Mouse (Mus musculus) layer of hippocampus, postnatal 14 days (tissue): ENCODE data around the gene Syce1. TPM values are rescaled to one million over a fixed set of nuclear protein-coding genes. Genes with fewer than 3 reads are reported as not detected.
"Not testable (repeated sequence)": the region's sequence is repeated elsewhere in the genome, so short reads cannot be mapped to it uniquely, and the experiment has no call there.

Experiments used
- DNase-seq, 2 experiments: peaks; one replicate each; pipeline ENCODE4 v3.0.0; 2021 to 2022; ENCODE audit warnings: low spot score in 2 of 2, mixed read lengths in 1 of 2
- total RNA-seq, 2 experiments: library from RNA; stranded (reverse); gene quantifications; 2 replicates each; pipeline ENCODE4 v1.2.3; 2021

The Syce1 gene
- total RNA-seq, 2 experiments from 2014 or later = not detected

GRCm38 (mm10) chr7:140780548-140780947 is 7.1 kb downstream of the Syce1 start:
- DNase-seq = no peak

- no peak for DNase-seq
Observed at GRCm38 (mm10) chr7:140765888-140766739, 21.5 kb downstream of the Syce1 start.

DNA sequence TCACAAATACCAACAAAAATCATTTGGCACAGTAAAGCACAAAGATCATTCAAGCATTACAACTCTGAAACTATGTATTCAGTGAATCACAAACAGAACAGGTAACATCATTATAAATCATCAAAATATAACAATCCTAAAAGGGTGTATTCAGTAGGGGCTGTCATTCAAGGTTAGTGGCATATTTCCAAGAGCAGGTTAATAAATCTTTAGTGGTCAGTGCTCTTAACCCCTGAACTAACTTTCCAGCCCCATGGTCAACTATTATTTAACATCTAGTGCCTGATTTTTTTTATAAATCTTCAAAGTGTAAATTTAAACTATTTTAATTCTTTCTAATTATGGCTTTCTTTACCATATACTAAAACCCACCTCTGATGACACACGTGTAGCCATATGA is 22.3 kb downstream of the Syce1 start:
- DNase-seq = not testable (repeated sequence)

DNA sequence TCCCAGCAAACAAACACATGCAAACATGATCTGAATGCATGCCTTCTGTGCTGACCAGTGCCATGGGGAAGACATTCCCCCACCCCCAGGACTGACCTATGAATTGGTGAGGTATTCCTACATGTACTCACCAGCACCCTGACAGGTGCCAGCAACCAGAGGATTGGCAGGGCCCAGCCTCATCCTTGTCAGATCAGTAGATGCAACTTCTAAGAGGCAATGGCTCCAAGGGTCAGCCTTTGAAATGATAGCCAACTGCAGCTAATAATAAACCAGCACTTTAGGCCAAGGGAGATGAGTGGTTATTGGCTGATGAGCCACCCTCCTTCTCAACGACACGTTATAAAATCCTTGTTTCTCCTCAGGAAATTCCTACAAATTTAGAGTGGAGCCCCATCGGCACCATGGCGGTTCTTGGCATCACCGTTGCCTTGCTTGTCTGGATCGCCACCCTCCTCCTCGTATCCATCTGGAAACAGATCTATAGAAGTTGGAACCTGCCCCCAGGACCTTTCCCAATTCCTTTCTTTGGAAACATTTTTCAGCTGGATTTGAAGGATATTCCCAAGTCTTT is 24.1 kb downstream of the Syce1 start, which contains the start of gene Cyp2e1:
Gene Cyp2e1 (plus strand): TSS at position 293 of the 574 bp plus-strand sequence.
- DNase-seq = no peak

- no peak for DNase-seq
Observed at GRCm38 (mm10) chr7:140760647-140761046, 27.0 kb downstream of the Syce1 start.

GRCm38 (mm10) chr7:140756151-140756854 is 31.3 kb downstream of the Syce1 start:
- peak in 1 of 2 experiments; percentile 22 for DNase-seq

DNA sequence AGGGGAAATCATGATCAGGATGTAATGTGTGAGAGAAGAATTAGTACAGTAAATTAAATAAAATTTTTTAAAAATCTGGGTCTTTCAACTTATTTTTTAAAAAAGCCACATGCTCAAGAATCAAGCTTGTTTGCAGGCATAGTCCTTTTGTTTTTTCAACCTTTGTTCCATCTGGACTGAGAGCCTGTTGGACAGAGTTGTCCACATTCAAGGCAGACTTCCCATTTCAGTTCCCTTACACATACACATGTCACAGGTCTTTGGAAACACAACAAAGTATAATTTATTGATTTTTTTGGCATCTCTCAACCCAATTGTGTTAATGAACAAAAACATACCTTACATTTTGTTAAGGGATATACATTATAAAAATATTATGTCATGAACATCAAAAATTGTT is 33.1 kb downstream of the Syce1 start:
- no peak for DNase-seq

DNA sequence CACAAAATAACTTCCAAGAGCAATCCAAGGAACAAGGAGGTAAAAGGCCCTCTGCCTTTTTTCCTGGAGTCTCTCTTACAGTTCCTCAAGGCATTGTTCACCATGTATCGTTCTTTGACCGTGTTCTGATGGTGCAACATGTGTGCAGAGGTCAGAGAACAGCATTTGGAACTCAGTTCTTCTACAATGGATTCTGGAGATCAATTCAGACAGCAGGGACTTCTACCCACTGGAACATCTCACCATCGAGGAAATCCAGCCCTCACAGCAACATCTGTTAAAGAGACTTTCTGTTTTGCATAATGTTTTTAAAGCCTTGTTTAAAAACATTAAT is 38.9 kb downstream of the Syce1 start:
- no peak for DNase-seq

- peak in 1 of 2 experiments; percentile 59 for DNase-seq
Observed at GRCm38 (mm10) chr7:140748116-140748826, 39.4 kb downstream of the Syce1 start.

- DNase-seq = peak in 1 of 2 experiments; percentile 7
Observed at GRCm38 (mm10) chr7:140747402-140747801, 40.2 kb downstream of the Syce1 start.

DNA sequence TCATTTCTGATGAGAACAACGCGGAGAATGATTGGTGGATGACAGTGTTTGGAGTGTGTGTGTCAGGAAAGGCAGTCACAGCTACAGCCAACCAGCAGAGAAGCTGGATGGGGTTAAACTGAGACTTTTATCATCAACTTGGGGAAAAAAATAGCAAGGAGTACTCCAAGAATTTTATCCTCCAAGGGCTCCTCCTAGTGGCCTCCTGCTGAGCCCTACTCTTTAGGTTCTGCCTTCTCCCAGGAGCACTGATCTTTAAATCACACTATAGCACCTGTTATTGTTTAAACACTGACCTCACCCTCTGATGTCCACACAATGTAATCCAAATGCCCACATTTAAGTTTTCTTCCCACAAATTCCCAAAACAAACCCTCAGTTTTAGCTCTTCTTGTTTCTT is 54.5 kb downstream of the Syce1 start:
- DNase-seq = no peak

Other genes starting within 250 kb of the Syce1 start
- not detected for gene Olfr538, start 220.0 kb downstream of the Syce1 start, total RNA-seq
- under 1 TPM; 0.09 to 0.14 TPM for gene Olfr46, start 186.6 kb downstream of the Syce1 start, total RNA-seq
- gene Olfr61, start 158.9 kb downstream of the Syce1 start, total RNA-seq = not detected
- gene Olfr53, start 141.4 kb downstream of the Syce1 start, total RNA-seq = not detected
- under 1 TPM; 0.14 to 0.74 TPM for gene Olfr539, start 127.9 kb downstream of the Syce1 start, total RNA-seq
- gene Olfr45, start 105.9 kb downstream of the Syce1 start, total RNA-seq = under 1 TPM; 0.05 to 0.17 TPM
- gene Olfr541, start 90.6 kb downstream of the Syce1 start, total RNA-seq = not detected
- not detected for gene Cyp2e1, start 24.1 kb downstream of the Syce1 start, total RNA-seq
- 10 to 100 TPM in 1 of 2 experiments, 1 to 10 TPM in 1; 8.0 to 11.2 TPM for gene Zfp941, start 34.3 kb upstream of the Syce1 start, total RNA-seq
- 1 to 10 TPM in 1 of 2 experiments, not detected in 1; 1.0 TPM for gene Urah, start 47.2 kb upstream of the Syce1 start, total RNA-seq
- gene Scgb1c1, start 57.7 kb upstream of the Syce1 start, total RNA-seq = not detected
- gene Odf3, start 60.0 kb upstream of the Syce1 start, total RNA-seq = not detected
- 1 to 10 TPM in 1 of 2 experiments, not detected in 1; 1.6 TPM for gene Gm45785, start 68.5 kb upstream of the Syce1 start, total RNA-seq
- 10 to 100 TPM; 88.2 to 90.6 TPM for gene Ric8a, start 69.1 kb upstream of the Syce1 start, total RNA-seq
- 10 to 100 TPM; 28.4 to 29.5 TPM for gene Bet1l, start 69.7 kb upstream of the Syce1 start, total RNA-seq
- 100 to 1,000 TPM; 131 to 135 TPM for gene Psmd13, start 94.1 kb upstream of the Syce1 start, total RNA-seq
- gene Sirt3, start 94.5 kb upstream of the Syce1 start, total RNA-seq = 10 to 100 TPM; 60.2 to 65.6 TPM
- 1 to 10 TPM; 1.4 to 1.5 TPM for gene Cox8b, start 112.6 kb upstream of the Syce1 start, total RNA-seq
- gene Nlrp6, start 133.1 kb upstream of the Syce1 start, total RNA-seq = under 1 TPM; 0.35 to 0.55 TPM
- gene Pgghg, start 153.5 kb upstream of the Syce1 start, total RNA-seq = 1 to 10 TPM; 4.1 to 5.1 TPM
- not detected for gene Ifitm5, start 162.4 kb upstream of the Syce1 start, total RNA-seq
- not detected for gene Gm45717, start 168.1 kb upstream of the Syce1 start, total RNA-seq
- 10 to 100 TPM; 15.1 to 20.8 TPM for gene Ifitm2, start 168.1 kb upstream of the Syce1 start, total RNA-seq
- gene Ifitm1, start 179.4 kb upstream of the Syce1 start, total RNA-seq = 1 to 10 TPM; 3.3 to 6.3 TPM
- gene Ifitm3, start 222.9 kb upstream of the Syce1 start, total RNA-seq = 10 to 100 TPM in 1 of 2 experiments, 1 to 10 TPM in 1; 6.9 to 13.0 TPM
- not detected for gene Ifitm6, start 230.1 kb upstream of the Syce1 start, total RNA-seq
- gene Gm17387, start 241.3 kb upstream of the Syce1 start, total RNA-seq = not detected